Mouse (Mus musculus): ENCODE data around the gene Zdhhc18. TPM values are rescaled to one million over a fixed set of nuclear protein-coding genes. Genes with fewer than 3 reads are reported as not detected.

Gene Zdhhc18
- polyA plus RNA-seq, 1 experiment, result 43.8 TPM

- Histone ChIP-seq H3K9ac (ENCODE audit: low read depth, poor library complexity, severe bottlenecking) (no peak overlapping the region), H3K4me1 (ENCODE audit: control insufficient read depth, insufficient read depth, low read length) (peaks cover 11% of the 10 kb centered on the region), H3K27ac (ENCODE audit: insufficient read depth, low read length) (no peak overlapping the region), H3K4me3 (ENCODE audit: low read depth, low read length) (no peak overlapping the region), H3K27me3 (ENCODE audit: control insufficient read depth, insufficient read depth, low read length, poor library complexity, severe bottlenecking) (no peaks in the 10 kb centered on the region), H3K9me3 (replicated peaks; ENCODE audit: control insufficient read depth, insufficient read depth, low read length, poor library complexity, severe bottlenecking) (no peaks in the 10 kb centered on the region), H3K36me3 (ENCODE audit: control insufficient read depth, insufficient read depth, low read length, poor library complexity, severe bottlenecking) (no peaks in the 10 kb centered on the region)
- TF ChIP-seq EP300 (IDR thresholded peaks at IDR 0.05; ENCODE audit: insufficient read depth, low read depth, low read length) (no peak), CTCF (IDR thresholded peaks at IDR 0.05; ENCODE audit: low read depth, low read length) (no peak), POLR2A (IDR thresholded peaks at IDR 0.05; ENCODE audit: insufficient read depth, low read length) (no peak)
Observed at GRCm38 (mm10) chr4:133630326-133630920, 19.5 kb downstream of the Zdhhc18 start.

DNA sequence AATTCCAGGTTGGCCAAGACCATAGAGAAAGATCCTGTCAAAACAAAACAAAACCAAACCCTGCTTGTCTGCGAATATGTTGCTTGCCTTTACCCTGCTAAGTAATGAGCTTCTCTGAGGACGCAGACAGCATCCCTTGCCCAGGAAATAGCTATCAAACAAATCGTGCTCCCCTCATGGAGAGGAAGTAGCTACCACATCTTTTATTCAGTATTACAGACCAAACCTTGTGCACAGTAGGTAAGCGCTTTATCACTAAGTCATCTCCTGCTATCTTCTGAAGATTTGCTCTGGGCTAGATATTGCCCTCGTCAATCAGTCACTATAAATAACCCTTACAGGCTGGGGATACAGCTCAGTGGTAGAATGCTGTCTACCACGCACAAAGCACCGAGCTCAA lies 20.8 kb downstream of the Zdhhc18 start:
- Histone ChIP-seq H3K9me3 (replicated peaks; ENCODE audit: control insufficient read depth, insufficient read depth, low read length, poor library complexity, severe bottlenecking) (no peaks in the 10 kb centered on the region), H3K4me3 (ENCODE audit: low read depth, low read length) (no peak overlapping the region), H3K4me1 (ENCODE audit: control insufficient read depth, insufficient read depth, low read length) (peaks cover 15% of the 10 kb centered on the region), H3K27me3 (ENCODE audit: control insufficient read depth, insufficient read depth, low read length, poor library complexity, severe bottlenecking) (no peaks in the 10 kb centered on the region), H3K9ac (ENCODE audit: low read depth, poor library complexity, severe bottlenecking) (no peak overlapping the region), H3K27ac (ENCODE audit: insufficient read depth, low read length) (no peak overlapping the region), H3K36me3 (ENCODE audit: control insufficient read depth, insufficient read depth, low read length, poor library complexity, severe bottlenecking) (0 out of 2 replicates have a peak, but pooled peaks cover 3% of the 10 kb centered on the region)
- no peak for TF ChIP-seq CTCF (IDR thresholded peaks at IDR 0.05; ENCODE audit: low read depth, low read length)
- TF ChIP-seq POLR2A (IDR thresholded peaks at IDR 0.05; ENCODE audit: insufficient read depth, low read length), result no peak
- TF ChIP-seq EP300 (IDR thresholded peaks at IDR 0.05; ENCODE audit: insufficient read depth, low read depth, low read length), result no peak

GRCm38 (mm10) chr4:133628517-133628916 lies 21.4 kb downstream of the Zdhhc18 start:
- Histone ChIP-seq H3K9me3 (replicated peaks; ENCODE audit: control insufficient read depth, insufficient read depth, low read length, poor library complexity, severe bottlenecking) (no peaks in the 10 kb centered on the region), H3K9ac (ENCODE audit: low read depth, poor library complexity, severe bottlenecking) (no peak overlapping the region), H3K27me3 (ENCODE audit: control insufficient read depth, insufficient read depth, low read length, poor library complexity, severe bottlenecking) (no peaks in the 10 kb centered on the region), H3K4me3 (ENCODE audit: low read depth, low read length) (no peak overlapping the region), H3K27ac (ENCODE audit: insufficient read depth, low read length) (no peak overlapping the region), H3K36me3 (ENCODE audit: control insufficient read depth, insufficient read depth, low read length, poor library complexity, severe bottlenecking) (0 out of 2 replicates have a peak, but pooled peaks cover 3% of the 10 kb centered on the region), H3K4me1 (ENCODE audit: control insufficient read depth, insufficient read depth, low read length) (peaks cover 17% of the 10 kb centered on the region)
- TF ChIP-seq POLR2A (IDR thresholded peaks at IDR 0.05; ENCODE audit: insufficient read depth, low read length), result no peak
- no peak for TF ChIP-seq CTCF (IDR thresholded peaks at IDR 0.05; ENCODE audit: low read depth, low read length)

GRCm38 (mm10) chr4:133627039-133627438 lies 22.9 kb downstream of the Zdhhc18 start:
- no peaks in the 10 kb centered on the region for H3K9me3 ChIP-seq (replicated peaks; ENCODE audit: control insufficient read depth, insufficient read depth, low read length, poor library complexity, severe bottlenecking)
- peaks cover 20% of the 10 kb centered on the region for H3K4me1 ChIP-seq (ENCODE audit: control insufficient read depth, insufficient read depth, low read length)
- H3K27me3 ChIP-seq (ENCODE audit: control insufficient read depth, insufficient read depth, low read length, poor library complexity, severe bottlenecking), result no peaks in the 10 kb centered on the region
- H3K9ac ChIP-seq (ENCODE audit: low read depth, poor library complexity, severe bottlenecking), result no peak overlapping the region; the same call in 1 of the 2 replicates
- H3K36me3 ChIP-seq (ENCODE audit: control insufficient read depth, insufficient read depth, low read length, poor library complexity, severe bottlenecking), result 0 out of 2 replicates have a peak, but pooled peaks cover 3% of the 10 kb centered on the region
- H3K27ac ChIP-seq (ENCODE audit: insufficient read depth, low read length), result peak overlapping the region; percentile 65; the same call in 1 of the 2 replicates
- H3K4me3 ChIP-seq (ENCODE audit: low read depth, low read length), result peak overlapping the region; percentile 25; the same call in 1 of the 2 replicates
- TF ChIP-seq POLR2A (IDR thresholded peaks at IDR 0.05; ENCODE audit: insufficient read depth, low read length) (no peak), EP300 (IDR thresholded peaks at IDR 0.05; ENCODE audit: insufficient read depth, low read depth, low read length) (no peak), CTCF (IDR thresholded peaks at IDR 0.05; ENCODE audit: low read depth, low read length) (no peak)

DNA sequence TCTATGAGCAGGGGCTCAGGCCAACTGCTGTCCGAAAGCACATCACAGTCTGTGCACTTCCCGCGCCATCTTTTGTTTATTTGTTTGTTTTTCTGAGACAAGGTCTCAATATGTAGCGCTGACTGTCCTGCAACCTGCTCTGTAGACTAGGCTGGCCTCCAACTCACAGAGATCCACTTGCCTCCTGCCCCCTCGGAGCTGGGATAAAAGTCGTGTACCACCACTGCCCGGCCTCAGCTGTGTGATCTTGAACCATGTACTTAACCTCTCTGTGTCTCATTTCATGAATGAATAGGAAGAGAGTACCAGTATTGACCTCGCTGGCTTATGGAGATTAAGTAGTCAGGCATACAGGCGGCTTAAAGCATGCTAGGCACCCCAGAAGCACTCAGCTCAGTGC lies 23.3 kb downstream of the Zdhhc18 start:
- Histone ChIP-seq H3K9ac (ENCODE audit: low read depth, poor library complexity, severe bottlenecking) (no peak overlapping the region; the same call in 1 of the 2 replicates), H3K27ac (ENCODE audit: insufficient read depth, low read length) (peak overlapping the region; percentile 65; the same call in 1 of the 2 replicates), H3K9me3 (replicated peaks; ENCODE audit: control insufficient read depth, insufficient read depth, low read length, poor library complexity, severe bottlenecking) (no peaks in the 10 kb centered on the region), H3K4me1 (ENCODE audit: control insufficient read depth, insufficient read depth, low read length) (peaks cover 20% of the 10 kb centered on the region), H3K27me3 (ENCODE audit: control insufficient read depth, insufficient read depth, low read length, poor library complexity, severe bottlenecking) (no peaks in the 10 kb centered on the region), H3K4me3 (ENCODE audit: low read depth, low read length) (no peak overlapping the region; the same call in 1 of the 2 replicates), H3K36me3 (ENCODE audit: control insufficient read depth, insufficient read depth, low read length, poor library complexity, severe bottlenecking) (0 out of 2 replicates have a peak, but pooled peaks cover 3% of the 10 kb centered on the region)
- no peak for TF ChIP-seq POLR2A (IDR thresholded peaks at IDR 0.05; ENCODE audit: insufficient read depth, low read length)
- TF ChIP-seq EP300 (IDR thresholded peaks at IDR 0.05; ENCODE audit: insufficient read depth, low read depth, low read length), result no peak

DNA sequence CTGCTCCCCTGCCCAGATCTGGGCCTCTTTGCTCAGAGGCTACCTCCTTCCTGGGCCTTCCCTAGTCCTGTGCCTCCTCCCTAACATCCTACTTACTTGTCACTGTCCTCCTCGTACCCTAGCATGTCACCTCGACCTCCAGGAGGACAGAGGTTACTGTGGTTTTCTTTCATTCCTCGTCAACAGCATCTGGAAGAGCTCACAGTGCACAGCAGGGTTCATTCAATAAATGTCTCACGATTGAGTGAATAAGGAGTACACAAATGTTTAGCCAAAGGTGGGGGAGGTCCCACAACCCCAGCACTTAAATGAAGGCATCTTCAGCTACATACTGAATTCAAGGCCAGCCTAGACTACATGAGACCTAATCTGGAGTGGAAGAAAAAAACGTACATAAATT lies 23.7 kb downstream of the Zdhhc18 start:
- peaks cover 19% of the 10 kb centered on the region for H3K4me1 ChIP-seq (ENCODE audit: control insufficient read depth, insufficient read depth, low read length)
- no peak overlapping the region for H3K9ac ChIP-seq (ENCODE audit: low read depth, poor library complexity, severe bottlenecking)
- no peak for TF ChIP-seq CTCF (IDR thresholded peaks at IDR 0.05; ENCODE audit: low read depth, low read length)
- TF ChIP-seq POLR2A (IDR thresholded peaks at IDR 0.05; ENCODE audit: insufficient read depth, low read length), result no peak
- no peak for TF ChIP-seq EP300 (IDR thresholded peaks at IDR 0.05; ENCODE audit: insufficient read depth, low read depth, low read length)
- 0 out of 2 replicates have a peak, but pooled peaks cover 3% of the 10 kb centered on the region for H3K36me3 ChIP-seq (ENCODE audit: control insufficient read depth, insufficient read depth, low read length, poor library complexity, severe bottlenecking)
- H3K27me3 ChIP-seq (ENCODE audit: control insufficient read depth, insufficient read depth, low read length, poor library complexity, severe bottlenecking), result no peaks in the 10 kb centered on the region
- no peaks in the 10 kb centered on the region for H3K9me3 ChIP-seq (replicated peaks; ENCODE audit: control insufficient read depth, insufficient read depth, low read length, poor library complexity, severe bottlenecking)
- peak overlapping the region; percentile 65 for H3K27ac ChIP-seq (ENCODE audit: insufficient read depth, low read length)
- no peak overlapping the region for H3K4me3 ChIP-seq (ENCODE audit: low read depth, low read length)

Measured in ES-Bruce4 (cell line).